ENCODE assay signal across 8 mouse cellular contexts in the genomic region with DNA sequence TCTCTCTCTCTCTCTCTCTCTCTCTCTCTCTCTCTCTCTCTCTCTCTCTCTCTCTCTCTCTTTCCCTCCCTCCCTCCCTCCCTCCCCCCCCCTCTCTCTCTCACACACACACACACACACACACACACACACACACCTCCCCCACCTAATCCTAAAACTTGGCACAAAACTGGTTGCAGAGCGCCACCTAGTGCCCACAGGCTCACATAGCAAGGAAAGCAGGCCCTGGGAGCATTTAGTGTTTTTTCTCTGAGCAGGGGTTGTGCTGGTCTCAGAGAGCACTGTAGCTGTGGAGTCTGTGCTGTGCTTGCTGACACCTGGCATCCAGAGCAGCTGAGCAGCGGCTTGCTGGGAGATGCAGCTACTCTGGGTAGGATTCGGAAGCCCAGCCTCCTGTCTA. TPM values are rescaled to one million over a fixed set of nuclear protein-coding genes. Genes with fewer than 3 reads are reported as not detected.
DNase-seq lines count a peak whose midpoint lies in the region; ATAC-seq and TF ChIP-seq lines count a peak whose summit lies in the region.
"Not testable (repeated sequence)": the region's sequence is repeated elsewhere in the genome, so short reads cannot be mapped to it uniquely, and the experiment has no call there.

No protein-coding gene starts in this region.

- intact Hi-C loops in heart, adult 2 months (cut with DNase I), result loop anchor here (1.0 kb wide), 1 partner anchor 73 kb away; no protein-coding TSS in a partner anchor

- H3K79me2 ChIP-seq in CH12.LX (replicated peaks; ENCODE audit: control insufficient read depth, extremely low read depth, insufficient read depth, poor library complexity, severe bottlenecking); heart, adult 2 months (replicated peaks; ENCODE audit: control insufficient read depth, insufficient read depth, low read length): not testable (repeated sequence)

- H3K4me3 ChIP-seq in CH12.LX (replicated peaks in 1 of 3; ENCODE audit: low read depth in 2 of 3, low read length in 2 of 3, poor library complexity in 1 of 3); bone marrow, adult 2 months (replicated peaks; ENCODE audit: control insufficient read depth, low read depth, low read length); heart, adult 2 months; liver, postnatal 0 days (ENCODE audit: low read depth, low read length); neural tube, embryonic 11.5 days (ENCODE audit: low read depth, low read length); thymus, adult 2 months (ENCODE audit: control insufficient read depth, insufficient read depth, low read length): not testable (repeated sequence)

- TF ChIP-seq RAD21 in CH12.LX (IDR thresholded peaks at IDR 0.05; ENCODE audit: low read depth, low read length), result peak; percentile 57

- DNase-seq in CH12.LX (ENCODE audit: extremely low read depth), result peak; percentile 42
- DNase-seq in embryo, embryonic 10.5 days (ENCODE audit: low spot score), result peak; percentile 51
- peak in 1 of 2 experiments; percentile 55 for DNase-seq in heart, adult 2 months
- DNase-seq in kidney, postnatal 4 days, result peak; percentile 46 to 48
- DNase-seq in liver, postnatal 0 days, result peak; percentile 35
- peak; percentile 61 for DNase-seq in neural tube, embryonic 11.5 days (ENCODE audit: low spot score)
- peak; percentile 24 for DNase-seq in thymus, adult 2 months

- not testable (repeated sequence) for H3K36me3 ChIP-seq in CH12.LX (replicated peaks in 1 of 2; ENCODE audit: control insufficient read depth in 1 of 2, insufficient read depth in 1 of 2, low read length in 1 of 2); heart, adult 2 months (ENCODE audit: control insufficient read depth, insufficient read depth, low read length); liver, postnatal 0 days (replicated peaks; ENCODE audit: insufficient read depth, low read length); neural tube, embryonic 11.5 days (ENCODE audit: control insufficient read depth, insufficient read depth, low read length); thymus, adult 2 months (ENCODE audit: control insufficient read depth, insufficient read depth, low read length)

- peaks cover 24% of the 10 kb centered on the region for H3K9me3 ChIP-seq in CH12.LX (replicated peaks; ENCODE audit: low read length)
- H3K9me3 ChIP-seq in liver, postnatal 0 days (ENCODE audit: low read length); neural tube, embryonic 11.5 days (ENCODE audit: control insufficient read depth, low read length): not testable (repeated sequence)

- H3K27ac ChIP-seq in CH12.LX (ENCODE audit: insufficient read depth, low read depth); bone marrow, adult 2 months (ENCODE audit: control insufficient read depth, insufficient read depth, low read depth, low read length, poor library complexity); heart, adult 2 months; liver, postnatal 0 days (ENCODE audit: low read depth); neural tube, embryonic 11.5 days (ENCODE audit: low read depth, low read length); thymus, adult 2 months (ENCODE audit: control insufficient read depth, insufficient read depth, low read length): not testable (repeated sequence)

- not testable (repeated sequence) for H3K4me1 ChIP-seq in CH12.LX (ENCODE audit: control insufficient read depth in 1 of 2, insufficient read depth in 2 of 2); bone marrow, adult 2 months (ENCODE audit: control insufficient read depth, insufficient read depth, low read length); heart, adult 2 months (ENCODE audit: control insufficient read depth, insufficient read depth, low read length); liver, postnatal 0 days (ENCODE audit: insufficient read depth); neural tube, embryonic 11.5 days (ENCODE audit: control insufficient read depth, insufficient read depth, low read length); thymus, adult 2 months (replicated peaks; ENCODE audit: control insufficient read depth, insufficient read depth, low read length)

- not testable (repeated sequence) for ATAC-seq in liver, postnatal 0 days; neural tube, embryonic 11.5 days (ENCODE audit: insufficient read depth, low FRiP score, low TSS enrichment)

- not testable (repeated sequence) for H3K27me3 ChIP-seq in CH12.LX (replicated peaks); heart, adult 2 months (ENCODE audit: control insufficient read depth, insufficient read depth, low read length); liver, postnatal 0 days (ENCODE audit: insufficient read depth, low read length); neural tube, embryonic 11.5 days (ENCODE audit: control insufficient read depth, insufficient read depth, low read length); thymus, adult 2 months (ENCODE audit: control insufficient read depth, insufficient read depth, low read length)

- dilution Hi-C loops in CH12.LX (cut with MboI; ENCODE audit: extremely low pct_ligation_motif_present, extremely low pct_unique_long_range_greater_than_20kb, low sequenced_read_pairs), result not testable (repeated sequence)

- in situ Hi-C loops in CH12.LX (cut with MboI; ENCODE audit: low pct_ligation_motif_present, low pct_unique_long_range_greater_than_20kb, low sequenced_read_pairs), result not testable (repeated sequence)

- TF ChIP-seq CTCF in CH12.LX (conservative IDR thresholded peaks at IDR 0.05 in 1 of 2, IDR thresholded peaks at IDR 0.05 in 1 of 2; ENCODE audit: low read depth in 2 of 2, low read length in 2 of 2), result peak; percentile 17 to 60; a peak in 2 of 4 replicates
- TF ChIP-seq CTCF in bone marrow, adult 2 months (IDR thresholded peaks at IDR 0.05; ENCODE audit: control insufficient read depth, insufficient read depth, low read length), result peak; percentile 74
- TF ChIP-seq CTCF in heart, adult 2 months (IDR thresholded peaks at IDR 0.05), result peak; percentile 68
- TF ChIP-seq CTCF in liver, postnatal 0 days (IDR thresholded peaks at IDR 0.05; ENCODE audit: low read depth), result peak; percentile 71
- TF ChIP-seq CTCF in thymus, adult 2 months (IDR thresholded peaks at IDR 0.05; ENCODE audit: borderline replicate concordance, control insufficient read depth, extremely low read depth, insufficient read depth, low read length, poor library complexity), result peak; percentile 64; the same call in 1 of the 2 replicates

- not testable (repeated sequence) for H3K9ac ChIP-seq in CH12.LX (ENCODE audit: insufficient read depth, low read depth); heart, adult 2 months (ENCODE audit: low read depth, low read length); liver, postnatal 0 days (replicated peaks); neural tube, embryonic 11.5 days (ENCODE audit: low read length)

- not testable (repeated sequence) for TF ChIP-seq POLR2A in CH12.LX (IDR thresholded peaks at IDR 0.05; ENCODE audit: low read depth, low read length); bone marrow, adult 2 months (IDR thresholded peaks at IDR 0.05; ENCODE audit: borderline replicate concordance, control insufficient read depth, low read depth, low read length); heart, adult 2 months (IDR thresholded peaks at IDR 0.05; ENCODE audit: insufficient read depth, low read depth, low read length); thymus, adult 2 months (IDR thresholded peaks at IDR 0.05; ENCODE audit: control insufficient read depth, extremely low read depth, insufficient read depth, low read length, poor library complexity)

- 30% methylated on average over 3 of the region's 3 CpGs for WGBS in bone marrow, adult 2 months
- 35% methylated on average over 3 of the region's 3 CpGs for WGBS in heart, adult 2 months
- 25% methylated on average over 3 of the region's 3 CpGs for WGBS in liver, postnatal 0 days (ENCODE audit: insufficient replicate concordance)
- 35% methylated on average over 3 of the region's 3 CpGs for WGBS in neural tube, embryonic 11.5 days
- 38% methylated on average over 3 of the region's 3 CpGs for WGBS in thymus, adult 2 months

- not testable (repeated sequence) for TF ChIP-seq EP300 in CH12.LX (IDR thresholded peaks at IDR 0.05; ENCODE audit: low read length); liver, postnatal 0 days (IDR thresholded peaks at IDR 0.05; ENCODE audit: low read depth)
- 0 out of 2 replicates have a peak, but pooled peaks have one; percentile 34 for TF ChIP-seq EP300 in heart, adult 2 months (IDR thresholded peaks at IDR 0.05; ENCODE audit: insufficient read depth, low read depth, low read length)

- not testable (repeated sequence) for H3K4me2 ChIP-seq in CH12.LX (ENCODE audit: insufficient read depth, low read depth, poor library complexity, severe bottlenecking); liver, postnatal 0 days (ENCODE audit: low read depth, low read length); neural tube, embryonic 11.5 days (ENCODE audit: low read depth)

TF ChIP-seq in CH12.LX, 34 proteins besides CTCF, POLR2A, EP300 and RAD21:
- peak; percentile 21; the same call in 1 of the 2 replicates for TF ChIP-seq SMC3 (IDR thresholded peaks at IDR 0.05; ENCODE audit: low read depth, low read length)

RNA-seq across cellular contexts. Expression of a gene that starts 46.5 kb away (rescaled TPM):
- total RNA-seq in CH12.LX (2012; rRNA removed), result 55.8 and 61.7 TPM in 2 replicates
- total RNA-seq in CH12.LX (2014; rRNA removed), result 53.8 and 59.0 TPM in 2 replicates
- polyA plus RNA-seq in CH12.LX (2012; ENCODE audit: insufficient read length, low read depth), result 66.9 and 89.0 TPM in 2 replicates
- polyA plus RNA-seq in bone marrow, adult 2 months (2011; ENCODE audit: insufficient read depth, insufficient read length, low replicate concordance, missing spikeins), result 45.8 and 78.0 TPM in 2 replicates
- total RNA-seq in heart, adult 2 months (2021), result 100 to 1,000 TPM; 148 to 159 TPM
- polyA plus RNA-seq in heart, adult 2 months (2012; rRNA removed), result 132 and 216 TPM in 2 replicates
- 101 and 104 TPM in 2 replicates for polyA plus RNA-seq in liver, postnatal 0 days (2015; fragmentation: Nextera tagmentation; extraction: Ambion mirVana)
- 355 and 357 TPM in 2 replicates for polyA plus RNA-seq in neural tube, embryonic 11.5 days (2014; fragmentation: Nextera tagmentation; extraction: Ambion mirVana)
- 98.3 and 103 TPM in 2 replicates for polyA plus RNA-seq in thymus, adult 2 months (2012; rRNA removed)
